Mouse (Mus musculus): ENCODE results near the gene Ackr4.

Gene Ackr4

DNA sequence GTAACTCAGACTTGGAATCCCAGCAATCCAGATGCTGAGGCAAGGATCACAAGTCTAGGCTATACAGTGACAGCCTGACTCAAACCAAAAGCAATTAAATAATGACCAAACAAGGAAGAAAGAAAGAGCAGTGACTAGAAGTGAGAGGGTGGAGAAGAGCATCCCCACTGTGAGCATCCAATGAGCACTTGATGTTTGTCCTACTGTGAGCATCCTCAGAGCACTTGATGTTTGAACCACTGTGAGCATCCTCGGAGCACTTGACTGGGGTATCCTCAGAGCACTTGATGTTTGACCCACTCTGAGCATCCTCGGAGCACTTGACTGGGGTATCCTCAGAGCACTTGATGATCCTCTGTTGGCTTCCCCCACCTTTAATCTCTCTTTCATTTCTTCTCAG is 21.7 kb downstream of the Ackr4 start:
- no peak for DNase-seq

DNA sequence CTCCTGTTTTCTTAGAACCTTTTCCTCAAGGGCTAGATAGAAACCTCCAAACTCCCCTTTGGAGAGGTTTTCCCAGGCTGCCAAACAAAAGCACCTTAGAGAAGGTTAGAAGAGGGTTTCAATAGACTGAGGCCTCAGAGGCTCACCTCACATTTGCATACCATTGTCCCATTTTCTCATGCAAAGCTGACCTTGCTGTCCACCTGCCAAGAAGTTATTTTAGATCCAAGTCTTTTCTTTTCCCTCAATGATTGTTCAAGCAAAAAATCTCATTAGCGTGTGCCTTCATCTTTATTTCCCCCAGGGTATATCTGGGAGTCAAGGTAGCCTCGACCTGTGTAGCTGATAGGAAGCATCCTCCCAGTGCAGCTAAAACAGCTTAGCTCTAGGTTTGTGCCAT is 23.8 kb downstream of the Ackr4 start:
- DNase-seq: no peak

DNA sequence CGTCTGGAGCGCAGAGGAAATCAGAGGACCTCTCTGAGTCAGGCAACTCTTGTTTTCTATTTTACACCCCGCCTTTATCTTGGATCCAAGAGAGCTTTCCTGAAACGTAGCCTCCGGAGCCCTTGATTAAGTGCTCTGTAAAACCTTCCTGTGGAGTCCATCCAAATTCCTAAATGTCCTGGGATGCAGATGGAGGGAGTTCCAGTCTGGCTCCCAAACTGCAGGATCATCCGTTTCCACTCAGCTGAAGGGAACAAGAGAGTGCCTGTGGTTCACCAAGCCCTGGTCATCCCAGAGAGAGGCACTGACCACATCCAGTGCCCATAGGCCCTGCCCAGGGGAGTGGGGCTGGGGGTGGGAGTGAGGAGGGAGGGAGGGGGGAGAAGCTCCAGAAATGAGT is 24.4 kb downstream of the Ackr4 start:
- no peak for DNase-seq

DNA sequence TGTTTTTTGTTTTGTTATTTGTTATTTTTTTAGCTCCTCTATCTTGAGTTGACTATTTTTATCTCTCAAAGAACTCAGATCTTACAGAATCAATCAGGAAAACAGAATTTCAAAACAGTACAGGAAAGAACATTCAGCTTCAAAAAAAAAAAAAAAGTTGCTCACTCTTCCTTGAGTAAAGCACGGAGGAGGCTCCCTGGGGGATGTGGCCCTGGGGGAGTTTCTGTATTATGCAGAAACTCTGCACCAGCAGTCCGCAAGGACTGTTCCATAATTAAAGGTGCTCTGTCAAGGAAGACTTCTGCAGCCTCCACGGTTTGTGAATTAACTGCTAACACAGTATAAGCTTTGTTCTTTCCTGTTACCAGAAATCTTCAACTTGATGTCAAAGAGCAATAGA is 25.3 kb downstream of the Ackr4 start:
- no peak for DNase-seq

DNA sequence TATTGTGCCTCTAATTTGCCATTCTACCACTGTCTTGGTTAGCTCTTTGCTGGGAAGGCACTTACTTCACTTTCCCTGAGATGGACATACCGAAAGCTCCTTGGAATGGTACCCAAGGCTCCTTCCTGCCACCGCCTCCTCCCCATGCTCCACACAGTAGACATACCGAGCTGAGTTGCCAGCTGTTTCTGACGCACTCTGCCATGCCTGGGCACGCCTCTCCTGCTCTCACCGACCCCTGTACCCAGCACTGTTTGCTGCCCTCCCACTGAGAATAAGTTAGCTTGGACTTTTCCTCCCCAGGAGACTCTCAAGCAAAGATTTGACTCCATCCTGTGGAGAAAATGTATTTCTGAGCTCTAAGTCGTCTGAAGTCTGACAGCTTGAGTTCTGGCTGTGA is 25.9 kb downstream of the Ackr4 start:
- no peak for DNase-seq

DNA sequence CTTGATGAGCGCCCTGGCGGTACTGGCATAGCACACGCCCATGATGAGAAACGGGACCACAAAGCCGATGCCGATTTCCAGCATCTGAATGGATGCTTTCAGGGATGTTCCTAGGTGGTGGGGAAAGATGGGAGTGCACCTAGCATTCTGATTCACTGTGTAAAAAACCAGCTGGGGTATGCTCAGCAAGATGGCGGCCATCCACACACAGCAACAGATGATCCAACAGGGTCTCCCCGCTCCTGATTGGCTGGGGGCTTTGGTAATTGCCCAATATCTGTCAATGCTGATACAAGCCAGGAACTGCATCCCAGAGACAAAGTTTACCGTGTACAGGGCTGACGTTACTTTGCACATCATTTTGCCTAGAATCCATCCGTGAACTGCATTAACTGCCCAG is 27.7 kb downstream of the Ackr4 start:
- no peak for DNase-seq

DNA sequence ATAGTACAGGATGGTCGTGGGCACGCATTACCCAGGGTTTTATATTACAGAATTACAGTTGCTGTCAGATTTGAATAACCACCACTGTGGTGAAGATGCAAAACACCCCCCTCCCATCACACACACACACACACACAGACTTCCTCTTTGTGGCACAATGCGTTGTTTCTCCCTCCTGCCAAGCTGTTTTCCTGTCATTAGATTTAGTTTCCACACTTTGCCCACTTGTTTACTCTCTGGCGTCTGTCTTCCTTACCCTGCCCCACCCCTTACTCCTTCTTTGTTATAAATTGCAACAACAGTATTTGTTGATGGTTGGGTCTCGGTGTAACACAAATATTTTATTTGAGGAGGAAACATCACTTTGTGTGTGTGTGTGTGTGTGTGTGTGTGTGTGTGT is 28.5 kb downstream of the Ackr4 start:
- DNase-seq: no peak

DNA sequence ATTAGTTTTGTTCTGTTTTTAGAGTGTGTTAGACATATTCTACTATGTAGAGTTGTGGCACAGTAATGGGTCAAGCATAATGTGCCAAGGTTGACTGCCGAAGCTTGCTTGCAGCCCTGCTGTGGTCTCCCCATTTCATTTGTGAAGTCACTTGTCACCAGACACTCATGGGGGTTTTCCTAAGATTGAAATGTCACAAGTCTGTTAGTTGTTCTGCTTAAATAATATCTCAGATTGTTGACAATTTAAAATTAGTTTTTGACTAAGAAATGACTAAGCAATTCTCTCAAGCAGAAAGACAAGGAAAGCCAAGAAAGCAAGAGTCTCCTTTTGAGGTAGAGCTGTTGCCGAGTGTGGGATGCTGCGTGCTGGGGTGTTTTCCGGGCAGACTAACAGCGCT is 33.8 kb downstream of the Ackr4 start:
- no peak for DNase-seq

DNA sequence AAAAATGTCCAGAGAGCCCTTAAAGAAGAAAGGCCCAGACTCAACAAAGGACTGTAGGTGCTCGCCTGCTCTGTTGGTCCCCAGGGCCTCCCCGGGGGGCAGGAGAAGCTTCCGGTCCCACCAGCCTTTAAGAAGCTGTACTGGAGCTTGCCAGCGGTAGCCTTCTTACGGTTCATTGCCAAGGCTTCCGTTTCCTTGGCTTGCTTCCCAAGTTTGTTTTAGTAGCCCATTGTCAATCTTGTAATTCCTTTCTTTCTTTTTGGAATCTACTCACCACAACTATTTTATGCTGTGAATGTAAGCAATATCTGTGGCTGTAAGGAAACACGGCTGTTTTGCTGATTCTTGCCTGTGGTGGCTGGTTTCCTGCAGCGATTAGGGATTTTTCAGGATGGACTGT is 38.2 kb downstream of the Ackr4 start:
- DNase-seq: no peak

DNA sequence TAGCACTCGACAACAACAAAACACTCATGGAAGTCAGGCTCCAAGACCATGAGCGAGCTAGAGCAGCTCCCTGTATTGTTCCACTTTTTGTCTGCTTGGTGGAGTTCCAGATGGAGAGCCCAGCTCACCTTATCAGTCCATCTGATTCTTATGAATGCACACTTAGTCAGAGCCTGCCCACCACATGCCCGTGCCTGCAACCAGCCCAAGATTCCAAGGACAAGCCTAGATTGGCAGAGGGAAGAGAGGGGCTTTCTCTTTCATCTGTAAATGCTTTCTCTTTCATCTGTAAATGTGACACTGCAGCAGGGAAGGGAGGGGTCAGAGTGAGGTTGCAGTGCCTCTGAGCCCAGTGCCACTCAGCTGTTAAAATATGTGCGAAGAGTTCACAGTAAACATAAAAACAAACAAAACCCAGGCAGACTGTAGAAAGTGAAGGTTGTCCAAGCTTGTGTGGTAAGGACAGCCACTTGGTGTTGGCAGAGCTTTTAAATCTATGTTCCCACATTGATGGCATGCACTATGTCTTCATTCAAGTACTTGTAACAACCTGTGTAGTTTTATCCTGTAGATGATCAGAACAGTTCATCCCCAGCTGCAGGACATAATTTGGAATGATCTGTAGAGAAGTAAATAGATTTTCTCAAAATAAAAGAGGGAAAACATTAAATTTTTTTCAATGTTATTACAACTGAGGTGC is 40.9 kb downstream of the Ackr4 start:
- no peak for DNase-seq

DNA sequence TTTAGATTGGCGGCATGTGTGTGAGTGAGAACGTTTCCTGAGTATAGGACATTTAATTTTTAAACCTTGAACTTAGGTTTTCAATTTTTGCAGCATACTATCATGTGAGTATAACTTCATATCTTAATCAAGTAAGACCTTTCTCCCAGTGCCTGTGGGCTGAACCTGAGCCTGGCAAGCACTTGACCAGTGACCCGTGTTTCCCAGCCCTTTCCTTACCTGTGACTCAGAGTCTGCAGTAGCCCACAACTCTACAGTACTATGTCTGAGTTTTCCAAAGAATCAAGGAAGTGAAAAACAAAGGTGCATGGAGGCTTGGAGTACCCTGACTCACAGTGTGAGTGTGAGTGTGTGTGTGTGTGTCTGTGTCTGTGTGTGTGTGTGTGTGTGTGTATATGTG is 46.7 kb downstream of the Ackr4 start:
- DNase-seq: no peak

DNA sequence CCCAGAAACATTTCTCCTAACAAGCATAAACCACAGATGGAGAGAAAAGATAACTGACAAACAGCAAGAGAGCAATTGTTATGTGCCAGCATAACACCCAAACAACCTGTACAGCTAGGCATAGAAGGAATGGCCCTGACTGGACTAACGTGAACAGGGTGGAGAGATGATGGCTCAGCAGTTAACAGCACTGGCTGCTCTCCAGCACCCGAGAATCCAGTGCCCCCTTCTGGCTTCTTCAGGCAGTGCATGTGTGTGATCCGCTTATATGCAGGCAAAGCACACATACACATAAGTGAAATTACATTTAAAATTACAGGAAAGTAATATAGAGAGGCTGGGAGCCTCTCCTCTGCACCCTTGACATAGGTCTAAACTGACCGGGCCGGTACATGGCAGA is 47.4 kb downstream of the Ackr4 start:
- DNase-seq: no peak

DNA sequence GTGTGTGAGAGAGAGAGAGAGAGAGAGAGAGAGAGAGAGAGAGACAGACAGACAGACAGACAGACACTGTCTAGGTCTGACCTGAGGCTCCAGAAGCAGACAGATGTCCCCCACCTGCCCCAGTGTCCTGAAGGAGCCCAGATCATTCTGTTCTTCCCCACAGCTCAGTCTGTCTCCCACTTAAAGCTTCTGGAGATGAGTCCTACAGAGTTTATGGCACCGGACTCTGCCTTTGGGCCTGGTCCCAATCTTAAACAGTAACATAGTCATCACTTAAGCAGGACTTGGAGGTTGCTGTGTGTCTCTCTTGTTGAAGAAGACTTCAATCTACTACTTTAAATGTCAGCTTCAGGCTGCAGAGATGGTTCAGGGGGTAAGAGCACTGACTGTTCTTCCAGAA is 48.0 kb downstream of the Ackr4 start:
- no peak for DNase-seq

DNA sequence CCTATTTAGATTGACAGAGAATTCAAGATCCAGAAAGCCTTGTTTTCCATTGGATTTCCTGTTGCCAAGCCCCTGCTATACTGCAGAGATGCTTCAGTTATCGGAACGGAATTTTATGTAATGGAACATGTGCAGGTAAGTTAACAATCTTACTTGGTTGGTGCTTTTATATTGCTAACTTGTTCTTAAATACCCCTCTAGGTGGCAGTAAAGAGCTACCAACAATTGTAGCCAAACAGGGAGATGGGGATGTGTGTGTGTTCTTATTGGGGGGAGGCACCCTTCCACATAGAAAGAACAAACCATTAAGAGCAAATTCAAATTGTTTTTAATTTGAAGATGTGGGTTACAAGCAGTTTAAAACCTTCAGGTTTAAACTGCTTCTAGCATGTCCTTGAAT is 50.9 kb downstream of the Ackr4 start:
- no peak for DNase-seq

DNA sequence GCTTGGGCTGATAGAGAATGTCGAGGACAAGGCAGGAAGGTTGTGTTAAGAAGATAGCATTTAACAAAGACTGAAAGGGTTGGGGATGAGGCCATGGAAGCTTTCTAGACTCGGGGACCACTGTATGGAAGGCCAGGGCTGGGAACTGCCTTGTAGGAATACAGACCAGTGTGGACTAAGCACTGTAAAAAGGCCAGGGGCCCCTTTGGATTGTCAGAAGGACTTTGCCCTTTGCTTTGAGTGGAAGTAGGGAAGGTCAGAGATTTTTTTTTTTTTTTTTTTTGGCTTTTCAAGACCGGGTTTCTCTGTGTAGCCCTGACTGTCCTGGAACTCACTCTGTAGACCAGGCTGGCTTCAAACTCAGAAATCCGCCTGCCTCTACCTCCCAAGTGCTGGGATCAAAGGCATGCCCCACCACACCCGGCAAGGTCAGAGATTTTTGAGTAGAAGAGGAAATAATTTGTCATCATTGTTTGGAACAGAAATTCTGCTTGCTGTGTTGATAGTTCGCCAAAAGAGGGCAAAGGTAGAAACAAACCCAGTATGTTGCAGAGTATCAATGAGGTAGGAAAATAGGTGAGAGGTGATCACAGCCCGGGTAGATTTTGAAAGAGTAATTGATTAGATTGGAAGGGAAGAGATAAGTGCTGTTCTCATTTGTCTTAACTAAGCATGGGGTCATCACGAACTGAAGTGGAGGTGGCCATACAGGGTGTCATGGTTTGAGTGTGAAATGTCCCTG is 55.7 kb downstream of the Ackr4 start:
- no peak for DNase-seq

DNA sequence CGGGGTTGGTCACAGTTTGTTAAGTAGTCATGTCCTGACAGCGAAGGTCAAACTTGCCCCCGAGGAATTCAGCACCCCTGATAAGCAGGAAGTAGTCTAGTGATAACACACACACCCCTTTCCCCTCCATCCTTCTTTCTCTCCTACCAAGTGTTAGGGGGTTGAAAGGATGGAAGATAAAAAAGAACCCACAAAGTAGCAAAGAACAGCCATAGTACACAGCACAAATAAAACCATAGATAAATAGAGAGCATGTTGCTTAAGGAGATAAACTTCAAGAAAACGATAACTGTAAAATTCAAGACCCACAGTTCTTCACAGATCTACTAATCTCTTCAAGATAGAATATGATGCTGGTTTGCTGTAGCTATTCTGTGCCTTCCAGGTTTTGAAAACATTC is 56.5 kb downstream of the Ackr4 start:
- no peak for DNase-seq

DNA sequence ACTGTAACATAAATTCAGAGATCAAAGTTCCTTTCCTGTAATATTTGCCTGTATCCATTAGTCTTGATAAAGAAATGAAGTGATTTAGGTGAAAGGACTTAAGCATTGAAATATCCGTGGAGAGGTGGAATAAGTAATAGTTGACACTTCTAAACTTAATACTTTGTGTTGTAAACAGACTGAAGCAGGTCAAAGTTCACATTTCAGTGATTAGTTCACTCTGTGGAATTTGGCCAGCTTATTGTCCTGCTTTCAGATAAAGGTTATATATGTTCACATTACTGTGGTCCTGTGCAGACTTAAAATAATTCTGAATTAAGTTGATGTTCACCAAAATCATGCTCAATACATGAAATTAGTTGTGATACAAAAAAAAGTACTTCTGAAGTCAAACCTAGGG is 62.2 kb downstream of the Ackr4 start:
- DNase-seq: no peak

DNA sequence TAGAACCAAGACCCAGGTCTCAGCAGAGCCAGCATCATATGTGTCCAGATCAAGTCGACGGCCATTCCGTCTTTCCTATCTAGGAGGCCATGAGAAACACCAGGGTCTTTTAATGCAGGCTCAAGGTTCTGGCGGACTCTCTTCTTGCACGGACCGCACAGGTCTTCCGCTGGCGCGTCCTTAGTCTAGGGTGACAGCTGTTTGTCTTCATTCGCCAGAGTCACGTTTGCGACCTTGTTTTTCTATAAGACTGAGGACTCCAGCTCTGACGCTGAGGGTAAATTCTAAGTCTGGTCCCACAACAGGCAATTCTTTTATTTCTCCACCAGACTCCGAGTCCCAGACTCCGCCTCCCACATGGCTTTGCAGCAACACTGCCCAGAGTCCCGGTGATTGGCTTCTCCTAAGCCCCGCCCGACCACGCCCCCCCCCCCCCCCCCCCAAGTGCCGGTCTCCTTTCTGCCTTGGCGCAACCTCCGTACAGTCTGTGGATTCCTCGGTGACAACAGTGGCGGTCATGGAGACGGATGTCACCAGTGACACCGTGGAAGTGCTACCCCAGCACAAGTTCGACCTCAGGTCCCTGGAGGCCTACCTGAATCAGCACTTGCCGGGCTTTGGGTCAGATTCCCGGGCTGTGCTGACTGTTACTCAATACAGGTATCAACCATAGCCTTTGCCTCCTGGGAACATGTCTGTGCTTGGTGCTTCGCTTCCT is 63.3 kb downstream of the Ackr4 start, which contains the start of gene Acad11:
Gene Acad11, plus strand, starts transcription at position 134 of the 718 bp plus-strand sequence.
- DNase-seq: peak; percentile 87

DNA sequence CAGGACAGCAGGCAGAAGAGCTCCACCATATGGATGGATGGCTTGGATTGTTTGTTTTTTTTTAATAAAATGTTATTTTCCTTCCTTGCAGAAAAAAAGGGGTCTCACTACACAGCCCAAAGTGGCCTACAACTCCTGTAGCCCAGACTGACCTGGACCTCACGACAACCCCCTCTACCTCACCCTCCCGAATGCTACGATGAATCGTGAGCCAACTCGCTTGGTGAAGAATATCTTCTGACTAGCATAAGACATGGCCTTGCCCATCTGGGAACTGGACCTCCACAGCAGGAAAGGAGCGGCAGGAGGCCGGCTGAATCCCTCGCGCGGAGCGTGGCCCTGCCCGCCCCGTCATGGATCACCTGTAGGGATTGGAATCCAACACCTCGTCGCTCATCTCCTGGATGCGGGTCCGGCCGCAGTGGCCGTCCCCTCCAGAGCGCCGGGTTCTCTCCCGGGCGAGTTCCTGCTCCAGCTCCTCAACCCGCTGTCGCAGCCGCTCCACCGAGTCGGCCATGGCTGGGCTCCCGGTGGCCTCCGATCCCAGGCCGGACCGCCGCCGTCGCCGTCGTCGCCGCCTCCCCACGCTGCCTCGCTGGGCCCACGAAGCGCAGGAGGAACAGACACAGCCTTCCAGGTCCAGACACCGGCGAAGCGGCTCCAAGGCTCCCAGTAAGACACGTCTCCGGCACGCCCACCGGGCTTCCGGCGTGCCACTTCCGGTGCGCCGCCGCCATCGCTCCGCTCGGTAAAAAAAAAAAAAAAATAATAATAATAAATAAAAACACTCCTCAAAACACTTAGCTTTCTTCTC is 64.1 kb downstream of the Ackr4 start, which contains the start of gene Uba5:
Gene Uba5, minus strand, starts transcription at position 705 of the 814 bp plus-strand sequence.
- peak; percentile 74 for DNase-seq

DNA sequence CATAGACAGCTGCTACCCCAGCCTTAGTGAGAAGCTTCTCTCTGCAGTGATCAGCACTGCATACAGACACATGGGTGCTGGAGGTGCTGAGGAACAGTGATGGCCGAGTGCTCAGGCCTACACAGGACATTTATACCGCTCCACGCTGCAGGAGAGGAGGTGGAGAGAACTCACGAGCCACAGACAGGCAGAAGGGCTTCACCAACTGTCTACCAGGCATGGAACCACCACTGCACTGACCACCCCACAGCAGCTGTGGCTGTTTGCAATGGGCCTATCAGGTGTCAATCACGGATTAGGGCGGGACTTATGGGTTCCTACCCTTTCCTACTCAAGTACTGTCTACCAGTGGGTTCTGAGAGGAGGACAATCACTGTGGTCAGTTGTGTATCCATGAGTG is 75.7 kb downstream of the Ackr4 start:
- DNase-seq: no peak

DNA sequence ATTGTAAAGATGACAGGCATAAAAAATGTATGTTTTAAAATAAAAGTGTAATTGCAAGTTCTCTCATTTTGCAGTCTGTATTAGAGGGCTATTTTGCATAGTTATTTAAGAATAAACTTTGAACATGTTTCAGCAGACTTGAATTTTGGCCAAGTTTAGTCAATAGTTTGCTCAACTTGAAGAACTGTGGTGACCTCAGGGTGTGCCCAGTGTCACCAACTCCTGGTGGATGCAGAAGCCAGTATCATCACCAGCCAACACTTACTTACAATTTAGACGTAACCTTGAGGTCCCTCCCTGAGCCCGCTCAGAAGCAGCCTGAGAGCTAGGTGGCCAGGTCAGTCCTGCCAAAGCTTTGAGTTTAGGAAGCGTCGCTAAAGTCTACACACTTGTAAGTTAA is 83.1 kb downstream of the Ackr4 start:
- no peak for DNase-seq

DNA sequence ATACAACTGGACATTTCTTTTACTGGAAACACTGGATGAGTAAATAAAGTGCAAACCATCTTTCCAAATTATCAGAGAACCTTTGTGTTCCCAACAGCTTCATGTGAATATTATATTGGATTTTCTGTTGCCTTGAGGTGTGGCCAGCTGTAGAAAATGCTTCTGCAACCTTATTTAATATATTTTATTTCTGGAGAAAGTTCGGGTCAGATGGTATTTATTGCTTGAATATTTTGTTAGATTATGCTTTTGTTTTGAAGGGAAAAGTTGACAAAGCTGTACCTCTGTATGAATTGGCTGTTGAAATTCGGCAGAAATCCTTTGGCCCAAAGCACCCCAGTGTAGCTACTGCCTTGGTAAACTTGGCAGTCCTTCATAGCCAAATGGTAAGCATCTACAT is 86.4 kb downstream of the Ackr4 start, which contains the start of gene Gm28305:
Gene Gm28305, plus strand, starts transcription at position 301 of the 400 bp plus-strand sequence.
- no peak for DNase-seq

DNA sequence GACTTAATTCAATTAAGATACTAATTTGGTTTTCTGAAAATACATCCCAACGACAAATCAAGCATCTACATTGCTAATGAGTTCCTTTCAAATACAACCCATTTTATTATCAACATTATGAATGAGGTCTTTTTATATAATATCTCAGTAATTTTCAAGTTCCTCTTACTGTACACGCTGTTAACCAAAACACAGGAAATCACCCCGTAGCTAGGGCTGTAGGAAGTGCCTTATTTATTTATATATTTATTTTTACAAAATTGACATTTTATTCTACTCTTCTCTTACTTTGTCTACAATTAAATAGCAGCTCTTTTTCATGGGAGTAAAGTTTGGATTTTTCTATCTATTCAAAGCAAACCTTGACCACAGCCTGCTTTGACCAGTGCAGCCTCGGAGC is 87.0 kb downstream of the Ackr4 start:
- no peak for DNase-seq

Data from cerebellum, adult 11-12 months (tissue).